Mouse (Mus musculus): ENCODE data around the gene Ccdc190.

Ccdc190 gene

GRCm38 (mm10) chr1:169932122-169932746 is 3.8 kb downstream of the Ccdc190 start:
- no peak for DNase-seq (ENCODE audit: low read depth, low spot score)

- DNase-seq (ENCODE audit: low read depth, low spot score), result peak; percentile 57
These were observed 5.7 kb downstream of the Ccdc190 start for GRCm38 (mm10) chr1:169934005-169934725.

GRCm38 (mm10) chr1:169939345-169939744 is 10.9 kb downstream of the Ccdc190 start:
- DNase-seq (ENCODE audit: low read depth, low spot score), result peak; percentile 51

- no peak for DNase-seq (ENCODE audit: low read depth, low spot score)
These were observed 17.6 kb downstream of the Ccdc190 start for GRCm38 (mm10) chr1:169946004-169946403.

GRCm38 (mm10) chr1:169947654-169948053 is 19.2 kb downstream of the Ccdc190 start:
- DNase-seq (ENCODE audit: low read depth, low spot score), result peak; percentile 24

- no peak for DNase-seq (ENCODE audit: low read depth, low spot score)
These were observed 19.8 kb downstream of the Ccdc190 start for GRCm38 (mm10) chr1:169948280-169948679.

GRCm38 (mm10) chr1:169948866-169949265 is 20.4 kb downstream of the Ccdc190 start:
- DNase-seq (ENCODE audit: low read depth, low spot score), result no peak

- DNase-seq (ENCODE audit: low read depth, low spot score), result no peak
These were observed 21.5 kb downstream of the Ccdc190 start for GRCm38 (mm10) chr1:169949981-169950380.

- DNase-seq (ENCODE audit: low read depth, low spot score), result peak; percentile 46
These were observed 22.2 kb downstream of the Ccdc190 start for GRCm38 (mm10) chr1:169950651-169951050.

GRCm38 (mm10) chr1:169951561-169951960 is 23.1 kb downstream of the Ccdc190 start:
- DNase-seq (ENCODE audit: low read depth, low spot score), result no peak

GRCm38 (mm10) chr1:169952636-169953035 is 24.2 kb downstream of the Ccdc190 start:
- no peak for DNase-seq (ENCODE audit: low read depth, low spot score)

GRCm38 (mm10) chr1:169953106-169953505 is 24.7 kb downstream of the Ccdc190 start:
- no peak for DNase-seq (ENCODE audit: low read depth, low spot score)

- DNase-seq (ENCODE audit: low read depth, low spot score), result peak; percentile 99
These were observed 40.5 kb downstream of the Ccdc190 start, which contains the start of gene Hsd17b7 for GRCm38 (mm10) chr1:169968792-169969515. Gene Hsd17b7 (minus strand): TSS chr1:169969241.

- no peak for DNase-seq (ENCODE audit: low read depth, low spot score)
These were observed 41.1 kb downstream of the Ccdc190 start for GRCm38 (mm10) chr1:169969516-169969886.

GRCm38 (mm10) chr1:169970936-169971335 is 42.5 kb downstream of the Ccdc190 start:
- no peak for DNase-seq (ENCODE audit: low read depth, low spot score)

GRCm38 (mm10) chr1:169971998-169972397 is 43.5 kb downstream of the Ccdc190 start:
- no peak for DNase-seq (ENCODE audit: low read depth, low spot score)

GRCm38 (mm10) chr1:169977621-169978020 is 49.2 kb downstream of the Ccdc190 start:
- no peak for DNase-seq (ENCODE audit: low read depth, low spot score)

Measured in A20 (cell line).